Mouse (Mus musculus) left cerebral cortex, postnatal 14 days (tissue): Measurements from ENCODE around the gene Creb5. TPM values are rescaled to one million over a fixed set of nuclear protein-coding genes. Genes with fewer than 3 reads are reported as not detected.

Experiments used
- DNase-seq, 2 experiments: peaks; one replicate each; pipeline ENCODE4 v3.0.0; 2021 to 2022; ENCODE audit warnings: low spot score in 2 of 2, mixed read lengths in 1 of 2
- intact Hi-C: fragments of 180-260 bp; cut with DNase I; formaldehyde crosslinking; loops from one replicate; pipeline ENCODE4 v1.15.1; 2025
- long read RNA-seq, 2 experiments: library from polyadenylated mRNA; stranded (forward); transcript quantifications; one replicate each; pipeline ENCODE4 v2.0.0; 2021
- total RNA-seq, 2 experiments: library from RNA; stranded (reverse); gene quantifications; 2 replicates each; pipeline ENCODE4 v1.2.3; 2021

The Creb5 gene
- 1 to 10 TPM; 3.8 to 4.0 TPM for total RNA-seq
- long read RNA-seq, experiment 1 = 0 reads
- long read RNA-seq, experiment 2, partial matches to known transcripts = 0 of 3 reads
- long read RNA-seq, experiment 2, other reads (novel, unspliced or antisense) = 3 of 3 reads

- DNase-seq = peak; percentile 65 to 76
- intact Hi-C loops = no loop called here
These were observed at the start of gene Creb5 for GRCm38 (mm10) chr6:53287038-53287561. Gene Creb5, plus strand, starts transcription at chr6:53287270.

- intact Hi-C loops = no loop called here
These were observed 27.2 kb upstream of the Creb5 start for GRCm38 (mm10) chr6:53259841-53260240.

DNA sequence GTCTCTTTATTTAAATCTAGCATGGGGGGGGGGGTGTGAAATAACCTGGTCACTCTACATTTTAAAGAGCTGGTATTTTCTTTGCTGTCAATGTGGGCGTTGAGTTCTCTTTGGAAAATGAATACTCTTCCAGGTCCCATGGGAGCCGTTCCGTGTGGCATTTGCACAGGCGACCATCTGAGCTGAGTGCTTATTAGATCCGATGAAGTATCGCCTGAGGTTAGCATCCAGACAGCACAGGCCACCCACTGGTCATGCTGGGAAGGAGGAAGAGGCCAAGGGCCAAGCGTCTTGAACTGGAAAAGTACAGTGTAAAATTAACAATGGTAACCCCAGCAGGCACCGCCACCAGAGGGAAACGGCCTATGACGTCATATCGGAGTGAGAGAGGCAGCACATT is 24.7 kb upstream of the Creb5 start:
- DNase-seq = no peak
- intact Hi-C loops = no loop called here

More at GRCm38 (mm10) chr6:53259841-53260240, 27.2 kb upstream of the Creb5 start:
- no peak for DNase-seq

DNA sequence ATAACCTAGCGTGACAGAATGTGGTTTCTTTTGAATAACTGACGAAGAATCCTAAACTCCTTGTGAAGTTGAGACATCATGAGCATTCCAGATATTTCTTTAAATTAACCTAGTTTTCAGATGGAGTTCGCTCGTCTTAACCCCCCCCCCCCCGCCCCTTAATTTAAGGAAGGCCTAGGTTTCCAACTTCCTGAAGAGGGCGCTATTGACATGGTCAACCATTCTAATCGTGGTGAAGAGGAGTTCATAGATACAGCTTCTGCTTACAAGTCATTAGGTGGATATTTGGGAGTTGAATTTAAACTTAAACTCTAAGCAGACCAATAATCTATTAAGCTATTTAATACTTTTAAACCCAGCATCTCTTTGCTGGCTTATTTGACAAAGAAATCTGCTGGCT is 20.0 kb upstream of the Creb5 start:
- DNase-seq = no peak
- intact Hi-C loops = loop anchor here (5.0 kb wide), 1 partner anchor 455 kb away; no protein-coding TSS in a partner anchor

DNA sequence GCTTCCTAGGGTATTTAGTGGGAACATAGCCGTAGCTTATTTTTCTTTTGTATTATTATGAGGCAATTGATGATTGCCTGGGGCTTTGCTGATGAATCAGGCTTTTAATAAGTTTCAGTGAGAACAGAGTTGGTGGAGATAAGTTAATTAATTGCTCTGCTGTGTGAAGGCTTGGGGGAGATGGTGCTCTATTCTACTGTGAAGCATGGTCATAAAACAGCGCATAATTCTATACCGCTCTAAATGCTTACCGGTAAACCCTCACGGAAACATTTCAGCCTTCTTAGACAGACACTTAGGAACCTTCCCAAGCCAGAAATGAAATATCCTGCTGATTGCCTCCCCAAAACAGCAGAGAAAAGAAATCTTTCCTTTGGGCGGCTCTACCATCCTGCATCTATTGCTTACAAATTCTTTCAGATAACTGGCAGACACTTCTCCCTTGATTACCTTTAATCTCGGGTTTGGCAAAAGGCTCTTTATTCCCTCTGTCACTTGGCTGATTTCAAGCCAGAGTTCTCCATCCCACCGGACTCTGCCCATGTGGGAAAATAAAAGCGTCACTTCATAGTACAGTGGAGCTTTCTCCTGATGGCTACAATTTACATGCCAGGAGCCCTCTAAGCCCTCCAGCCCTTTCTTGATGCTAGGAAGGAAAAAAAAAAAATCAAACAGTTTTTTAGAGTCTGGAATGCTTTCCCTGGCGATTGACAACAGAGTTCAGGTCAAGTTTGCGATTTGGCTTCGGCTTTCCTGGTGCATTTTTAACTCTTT is 19.2 kb upstream of the Creb5 start:
- intact Hi-C loops = loop anchor here (5.0 kb wide), 1 partner anchor 454 kb away; no protein-coding TSS in a partner anchor

DNA sequence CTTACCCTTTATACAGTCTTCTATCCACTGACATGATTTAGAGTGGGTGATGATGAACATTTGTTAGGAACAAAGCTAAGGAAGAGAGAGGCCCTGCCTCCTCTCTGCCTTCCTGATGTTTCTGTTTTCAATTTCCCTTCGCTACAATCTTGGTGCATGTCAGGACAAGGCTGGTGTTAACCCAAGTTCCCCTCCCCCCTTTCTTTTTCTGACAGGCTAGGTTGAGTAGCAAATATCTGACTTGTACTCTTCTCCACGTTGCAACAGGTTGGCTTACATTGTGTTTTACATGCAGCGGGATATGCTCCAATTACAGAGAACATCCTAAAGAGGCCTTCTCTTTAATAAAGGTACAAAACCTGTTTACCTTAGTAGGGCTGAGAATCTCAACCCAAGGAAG is 15.9 kb upstream of the Creb5 start:
- no peak for DNase-seq
- intact Hi-C loops = no loop called here

More for the DNA sequence above, 19.2 kb upstream of the Creb5 start:
- DNase-seq = no peak

- intact Hi-C loops = no loop called here
- DNase-seq = no peak
These were observed 15.4 kb upstream of the Creb5 start for GRCm38 (mm10) chr6:53271636-53272035.

- DNase-seq = no peak
- intact Hi-C loops = no loop called here
These were observed 557 bp upstream of the Creb5 start for GRCm38 (mm10) chr6:53286389-53287037.

- intact Hi-C loops = no loop called here
- no peak for DNase-seq
These were observed 702 bp downstream of the Creb5 start for GRCm38 (mm10) chr6:53287562-53288381.

DNA sequence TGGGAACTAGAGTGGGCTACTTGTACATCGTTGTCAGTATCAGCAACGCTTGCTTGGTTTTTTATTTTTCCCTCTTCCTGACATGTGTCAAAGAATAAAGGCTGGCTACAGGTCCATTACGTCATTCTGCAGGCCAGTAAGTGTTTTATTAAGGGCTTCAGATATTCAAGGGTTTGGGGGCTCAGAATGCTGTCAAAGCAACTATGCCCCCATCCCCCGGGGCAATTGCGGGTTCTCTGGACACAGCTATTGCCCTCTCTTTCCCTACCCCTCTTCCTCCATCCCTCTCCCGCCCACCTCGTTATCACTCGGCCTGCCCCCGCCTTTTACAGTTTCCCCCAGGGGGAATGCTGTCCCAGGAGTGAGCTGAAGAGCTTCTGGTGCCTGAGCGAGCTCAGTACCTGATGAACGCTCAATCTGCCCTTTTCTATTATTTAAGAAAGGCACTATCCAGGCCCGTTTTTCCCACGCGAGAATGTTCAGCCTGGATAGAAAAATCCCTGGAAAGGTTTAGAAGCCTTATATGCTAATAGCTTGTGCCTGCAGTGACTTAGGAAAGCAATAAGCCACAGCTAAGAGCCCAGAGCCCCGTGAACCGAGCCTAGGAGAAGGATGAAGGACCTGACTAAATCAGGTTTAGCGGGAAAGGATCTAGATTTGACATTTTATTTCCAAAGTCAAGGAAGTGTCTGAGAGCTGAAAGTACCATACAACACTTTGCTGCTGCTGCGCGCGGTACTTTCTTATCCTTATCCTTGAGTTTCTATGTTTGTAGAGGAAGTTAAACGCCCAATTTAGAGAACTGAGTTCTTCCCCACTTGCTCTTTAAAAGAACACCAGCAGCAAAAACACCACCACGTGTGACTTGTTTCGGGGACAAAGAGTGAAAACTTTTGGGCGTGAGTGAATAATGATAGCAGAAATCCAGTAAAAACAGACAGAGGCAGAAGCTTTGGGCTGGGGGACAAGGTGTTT is 1.8 kb downstream of the Creb5 start:
- intact Hi-C loops = no loop called here
- DNase-seq = no peak

DNA sequence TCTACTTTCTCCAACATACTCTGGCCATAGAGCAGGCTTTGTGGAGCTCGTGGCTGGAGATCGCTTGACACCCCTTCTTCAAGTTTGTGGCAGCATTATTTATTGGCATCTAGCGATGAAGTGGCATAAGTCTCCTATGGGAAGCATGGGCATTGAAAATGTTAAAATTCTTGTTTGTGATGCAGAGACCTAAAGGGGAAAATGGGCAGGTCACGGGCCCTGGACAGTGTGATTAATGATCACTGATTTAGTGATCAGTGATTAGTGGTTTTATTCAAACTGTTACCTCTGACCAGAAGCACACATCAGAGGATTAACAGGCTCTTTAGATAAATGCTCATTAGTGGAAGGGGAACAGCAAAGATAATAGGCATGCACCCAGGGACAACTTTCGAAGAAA is 2.6 kb downstream of the Creb5 start:
- DNase-seq = no peak
- intact Hi-C loops = loop anchor here (10.0 kb wide), 1 partner anchor 355 kb away; no protein-coding TSS in a partner anchor

DNA sequence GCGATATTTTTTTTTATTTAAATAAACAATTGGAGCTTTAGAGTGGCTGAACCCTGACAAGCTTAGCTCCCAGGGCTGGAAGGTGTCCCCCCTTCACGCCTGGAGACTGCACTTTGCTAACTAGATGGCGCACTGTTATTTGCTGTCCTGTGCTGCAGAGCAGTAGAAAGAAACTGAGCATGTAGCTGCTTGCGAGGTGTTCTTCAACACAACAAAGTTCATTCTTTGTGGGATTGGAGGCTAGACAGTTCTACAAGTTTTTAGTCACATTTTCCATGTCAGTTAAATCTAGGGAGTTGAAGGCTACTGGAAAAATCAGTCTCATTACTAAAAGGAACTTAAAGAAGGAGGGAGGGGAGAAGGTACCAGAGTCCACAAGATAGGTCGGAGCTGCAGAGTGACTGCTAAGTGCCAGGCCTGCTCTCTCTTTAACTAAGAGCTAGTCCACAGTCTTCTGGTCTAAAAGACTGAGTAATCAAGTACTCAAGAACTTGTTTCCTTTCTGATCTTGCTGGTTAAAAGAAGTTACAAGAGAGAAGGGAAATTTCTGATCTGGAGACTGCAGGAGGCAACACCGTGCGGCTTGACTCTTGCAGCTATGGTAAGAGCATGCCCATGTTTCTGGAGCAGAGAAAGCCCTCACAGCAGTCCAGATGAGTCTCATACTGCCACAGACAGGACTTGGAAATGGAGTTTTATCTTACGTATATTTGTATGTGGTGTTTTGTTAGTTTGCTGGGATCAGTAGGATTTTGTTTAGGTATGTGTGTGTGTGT is 3.3 kb downstream of the Creb5 start:
- DNase-seq = peak in 1 of 2 experiments; percentile 26
- intact Hi-C loops = loop anchor here (10.0 kb wide), 1 partner anchor 354 kb away; no protein-coding TSS in a partner anchor

GRCm38 (mm10) chr6:53292931-53293330 is 5.9 kb downstream of the Creb5 start:
- intact Hi-C loops = loop anchor here (10.0 kb wide), 1 partner anchor 352 kb away; no protein-coding TSS in a partner anchor

GRCm38 (mm10) chr6:53297851-53298250 is 10.8 kb downstream of the Creb5 start:
- intact Hi-C loops = loop anchor here (10.0 kb wide), 1 partner anchor 347 kb away; no protein-coding TSS in a partner anchor
- DNase-seq = no peak

More at GRCm38 (mm10) chr6:53292931-53293330, 5.9 kb downstream of the Creb5 start:
- DNase-seq = no peak

GRCm38 (mm10) chr6:53304201-53304600 is 17.1 kb downstream of the Creb5 start:
- no peak for DNase-seq
- intact Hi-C loops = no loop called here

GRCm38 (mm10) chr6:53306156-53306555 is 19.1 kb downstream of the Creb5 start:
- intact Hi-C loops = no loop called here
- DNase-seq = no peak

- no peak for DNase-seq
- intact Hi-C loops = no loop called here
These were observed 19.6 kb downstream of the Creb5 start for GRCm38 (mm10) chr6:53306710-53307109.
